Mouse (Mus musculus) CD4-positive helper T cell, adult 2 months (primary cell): ENCODE results near the gene Nampt.
A peak's percentile ranks its signal among the peaks of the same experiment; 100 is the strongest.

Experiments used
- DNase-seq: peaks from one replicate; pipeline ENCODE4 v3.0.0-alpha.2; 2012; ENCODE audit warnings: low read depth, missing footprints, low spot score

Nampt gene

GRCm38 (mm10) chr12:32819416-32819815, at the start of gene Nampt:
TSS of gene Nampt (plus strand) at chr12:32819545.
- peak; percentile 66 for DNase-seq

- DNase-seq, result no peak
Measured at GRCm38 (mm10) chr12:32770766-32771165, 48.6 kb upstream of the Nampt start.

GRCm38 (mm10) chr12:32774592-32774991, 44.8 kb upstream of the Nampt start:
- peak; percentile 50 for DNase-seq

- no peak for DNase-seq
Measured at GRCm38 (mm10) chr12:32789092-32789491, 30.3 kb upstream of the Nampt start.

GRCm38 (mm10) chr12:32795765-32796471, 23.4 kb upstream of the Nampt start:
- peak; percentile 38 for DNase-seq

GRCm38 (mm10) chr12:32797438-32797837, 21.9 kb upstream of the Nampt start:
- DNase-seq, result no peak

- DNase-seq, result no peak
Measured at GRCm38 (mm10) chr12:32801078-32801477, 18.3 kb upstream of the Nampt start.

- no peak for DNase-seq
Measured at GRCm38 (mm10) chr12:32805559-32805958, 13.8 kb upstream of the Nampt start.

GRCm38 (mm10) chr12:32819823-32820605, 669 bp downstream of the Nampt start:
- peak; percentile 98 for DNase-seq

GRCm38 (mm10) chr12:32820688-32821503, 1.6 kb downstream of the Nampt start:
- peak; percentile 75 for DNase-seq

GRCm38 (mm10) chr12:32821504-32822011, 2.2 kb downstream of the Nampt start:
- peak; percentile 11 for DNase-seq

- no peak for DNase-seq
Measured at GRCm38 (mm10) chr12:32822066-32822465, 2.7 kb downstream of the Nampt start.

GRCm38 (mm10) chr12:32824586-32824985, 5.2 kb downstream of the Nampt start:
- DNase-seq, result no peak

GRCm38 (mm10) chr12:32826971-32827370, 7.6 kb downstream of the Nampt start:
- DNase-seq, result peak; percentile 74

- DNase-seq, result no peak
Measured at GRCm38 (mm10) chr12:32828137-32828760, 8.9 kb downstream of the Nampt start.

- DNase-seq, result no peak
Measured at GRCm38 (mm10) chr12:32829321-32830090, 10.2 kb downstream of the Nampt start.

- DNase-seq, result no peak
Measured at GRCm38 (mm10) chr12:32832076-32832475, 12.7 kb downstream of the Nampt start.

GRCm38 (mm10) chr12:32834781-32835180, 15.4 kb downstream of the Nampt start:
- no peak for DNase-seq

- no peak for DNase-seq
Measured at GRCm38 (mm10) chr12:32835235-32835634, 15.9 kb downstream of the Nampt start.

GRCm38 (mm10) chr12:32838406-32838805, 19.1 kb downstream of the Nampt start:
- no peak for DNase-seq

- no peak for DNase-seq
Measured at GRCm38 (mm10) chr12:32838954-32839353, 19.6 kb downstream of the Nampt start.
